Mouse (Mus musculus): ENCODE results near the gene Slc46a1. TPM values are rescaled to one million over a fixed set of nuclear protein-coding genes. Genes with fewer than 3 reads are reported as not detected.

The Slc46a1 gene
- total and polyA plus RNA-seq, 3 experiments = 8.3 to 11.6 TPM; not detected in 1

DNA sequence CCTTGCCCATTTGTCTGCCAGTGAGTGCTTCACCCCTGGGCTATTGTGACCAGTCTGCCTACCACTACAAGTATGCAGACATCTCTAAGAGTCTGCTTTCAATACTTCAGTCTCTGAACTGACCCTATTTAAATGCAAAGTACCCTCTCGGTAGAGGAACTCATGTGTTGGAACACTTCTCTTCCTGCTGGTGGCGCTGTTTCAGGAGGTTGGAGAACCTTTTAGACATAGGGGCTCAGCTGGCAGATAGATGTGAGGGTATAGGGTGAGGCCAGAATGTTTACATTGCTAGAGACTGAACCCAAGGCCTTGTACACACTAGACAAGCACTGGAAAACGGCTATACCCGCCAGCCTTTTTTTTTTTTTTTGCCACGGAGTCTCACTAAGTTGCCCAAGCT is 37.2 kb upstream of the Slc46a1 start:
- Histone ChIP-seq H3K27ac (ENCODE audit: control insufficient read depth, low read depth, low read length) (no peak overlapping the region), H3K4me3 (ENCODE audit: control insufficient read depth in 1 of 2, insufficient read depth in 1 of 2, low read depth in 2 of 2, low read length in 2 of 2) (no peak overlapping the region), H3K4me1 (ENCODE audit: control insufficient read depth in 1 of 2, insufficient read depth in 2 of 2, low read length in 2 of 2) (peaks cover 0 to 5% of the 10 kb centered on the region in 2 experiments; a peak in 2 of 4 replicates), H3K27me3 (ENCODE audit: control insufficient read depth in 1 of 2, insufficient read depth in 2 of 2, low read length in 2 of 2) (peaks cover 1 to 7% of the 10 kb centered on the region in 2 experiments; a peak in 2 of 4 replicates), H3K79me2 (ENCODE audit: control insufficient read depth, insufficient read depth, low read length, poor library complexity) (no peaks in the 10 kb centered on the region), H3K9me3 (replicated peaks; ENCODE audit: insufficient read depth, low read length) (no peaks in the 10 kb centered on the region), H3K36me3 (ENCODE audit: control insufficient read depth in 1 of 2, insufficient read depth in 2 of 2, low read length in 2 of 2) (peaks cover 0 to 5% of the 10 kb centered on the region in 2 experiments; a peak in 1 of 4 replicates), H3K9ac (ENCODE audit: control insufficient read depth, low read depth, low read length, poor library complexity, severe bottlenecking) (no peak overlapping the region)
- peak in 2 of 3 experiments; percentile 29; a peak in 3 of 6 replicates for TF ChIP-seq CTCF (IDR thresholded peaks at IDR 0.05 in 2 of 3, conservative IDR thresholded peaks at IDR 0.05 in 1 of 3; ENCODE audit: control insufficient read depth in 1 of 3, insufficient read depth in 1 of 3, low read depth in 2 of 3, low read length in 3 of 3, poor library complexity in 1 of 3, severe bottlenecking in 1 of 3)
- no peak for TF ChIP-seq ZNF384 (IDR thresholded peaks at IDR 0.05; ENCODE audit: low read depth, low read length)
- TF ChIP-seq MAZ (IDR thresholded peaks at IDR 0.05; ENCODE audit: low read depth, low read length) = no peak
- TF ChIP-seq JUND (IDR thresholded peaks at IDR 0.05; ENCODE audit: low read depth, low read length) = no peak
- no peak for DNase-seq (ENCODE audit: low read depth, low spot score)

DNA sequence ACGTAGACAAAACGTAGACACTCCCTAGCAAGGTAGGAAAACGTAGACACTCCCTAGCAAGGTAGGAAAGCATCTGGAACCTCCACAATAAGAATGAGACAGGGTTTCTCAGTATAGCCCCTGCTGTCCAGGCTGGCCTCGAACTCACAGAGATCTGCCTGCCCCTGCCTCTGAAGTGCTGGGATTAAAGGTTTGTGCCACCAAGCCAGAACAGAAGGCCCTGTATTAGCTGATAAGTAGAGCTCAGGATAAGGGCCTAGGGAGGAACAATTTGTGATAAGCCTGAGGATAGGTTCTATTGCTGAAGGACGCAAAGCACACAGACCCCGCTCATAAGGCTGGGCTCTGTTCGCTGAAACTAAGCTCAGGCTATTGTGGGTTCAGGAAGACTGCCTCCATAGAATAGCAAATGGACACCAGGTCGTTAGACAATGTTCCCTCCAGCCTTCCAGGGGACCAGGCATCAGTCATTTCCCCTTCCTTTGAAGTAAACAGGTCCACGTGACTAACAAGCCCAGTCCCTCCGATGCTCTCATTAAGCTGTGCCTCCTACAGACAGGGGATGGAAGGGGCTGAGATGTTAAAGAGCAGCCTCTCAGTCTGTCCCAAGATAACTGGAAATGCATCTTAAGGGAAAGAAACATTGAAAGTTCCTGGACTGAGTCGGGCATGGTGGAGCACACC is 35.2 kb upstream of the Slc46a1 start:
- Histone ChIP-seq H3K4me3 (ENCODE audit: control insufficient read depth in 1 of 2, insufficient read depth in 1 of 2, low read depth in 2 of 2, low read length in 2 of 2) (peak overlapping the region; percentile 54 to 55), H3K9ac (ENCODE audit: control insufficient read depth, low read depth, low read length, poor library complexity, severe bottlenecking) (peak overlapping the region; percentile 35; the same call in 1 of the 2 replicates), H3K9me3 (replicated peaks; ENCODE audit: insufficient read depth, low read length) (no peaks in the 10 kb centered on the region), H3K27me3 (ENCODE audit: control insufficient read depth in 1 of 2, insufficient read depth in 2 of 2, low read length in 2 of 2) (peaks cover 1 to 2% of the 10 kb centered on the region in 2 experiments; a peak in 1 of 4 replicates), H3K36me3 (ENCODE audit: control insufficient read depth in 1 of 2, insufficient read depth in 2 of 2, low read length in 2 of 2) (peaks cover 0 to 8% of the 10 kb centered on the region in 2 experiments; a peak in 1 of 4 replicates), H3K79me2 (ENCODE audit: control insufficient read depth, insufficient read depth, low read length, poor library complexity) (no peaks in the 10 kb centered on the region), H3K27ac (ENCODE audit: control insufficient read depth, low read depth, low read length) (no peak overlapping the region), H3K4me1 (ENCODE audit: control insufficient read depth in 1 of 2, insufficient read depth in 2 of 2, low read length in 2 of 2) (peaks cover 0 to 16% of the 10 kb centered on the region in 2 experiments; a peak in 2 of 4 replicates)
- DNase-seq (ENCODE audit: low read depth, low spot score) = peak; percentile 93
- TF ChIP-seq USF2 (IDR thresholded peaks at IDR 0.05; ENCODE audit: borderline replicate concordance in 1 of 2, insufficient read depth in 1 of 2, low read depth in 1 of 2, low read length in 2 of 2) = peak in 1 of 2 experiments; percentile 49; a peak in 1 of 4 replicates
- TF ChIP-seq TBP (IDR thresholded peaks at IDR 0.05; ENCODE audit: low read depth, low read length) = peak; percentile 100
- peak; percentile 66 for TF ChIP-seq MXI1 (IDR thresholded peaks at IDR 0.05; ENCODE audit: low read depth, low read length)
- TF ChIP-seq BHLHE40 (IDR thresholded peaks at IDR 0.05; ENCODE audit: borderline replicate concordance, low read depth, low read length) = peak; percentile 54; the same call in 1 of the 2 replicates
- no peak for TF ChIP-seq EP300 (IDR thresholded peaks at IDR 0.05; ENCODE audit: low read depth in 1 of 2, low read length in 2 of 2)
- peak; percentile 89 for TF ChIP-seq USF1 (IDR thresholded peaks at IDR 0.05; ENCODE audit: low read depth, low read length)
- no peak for TF ChIP-seq TAL1 (IDR thresholded peaks at IDR 0.05; ENCODE audit: low read length)
- peak; percentile 98 for TF ChIP-seq MAFK (IDR thresholded peaks at IDR 0.05; ENCODE audit: borderline replicate concordance, low read depth, low read length)
- TF ChIP-seq RAD21 (IDR thresholded peaks at IDR 0.05; ENCODE audit: low read depth, low read length) = no peak
- peak; percentile 12; the same call in 1 of the 2 replicates for TF ChIP-seq HCFC1 (IDR thresholded peaks at IDR 0.05; ENCODE audit: low read depth, low read length)
- TF ChIP-seq MEF2A (IDR thresholded peaks at IDR 0.05; ENCODE audit: extremely low read depth, insufficient replicate concordance, low read depth, low read length, poor library complexity, severe bottlenecking) = no peak
- peak; percentile 67; the same call in 1 of the 2 replicates for TF ChIP-seq KAT2A (conservative IDR thresholded peaks at IDR 0.05; ENCODE audit: low read depth, low read length)
- no peak for TF ChIP-seq E2F4 (IDR thresholded peaks at IDR 0.05; ENCODE audit: borderline replicate concordance, low read depth, low read length)
- TF ChIP-seq ZNF384 (IDR thresholded peaks at IDR 0.05; ENCODE audit: low read depth, low read length) = no peak
- TF ChIP-seq POLR2A (IDR thresholded peaks at IDR 0.05; ENCODE audit: control insufficient read depth in 1 of 2, insufficient read depth in 1 of 2, low read depth in 1 of 2, low read length in 2 of 2, poor library complexity in 1 of 2) = no peak
- TF ChIP-seq JUND (IDR thresholded peaks at IDR 0.05; ENCODE audit: low read depth, low read length) = no peak
- TF ChIP-seq POLR2AphosphoS5 (IDR thresholded peaks at IDR 0.05; ENCODE audit: borderline replicate concordance, low read depth, low read length) = no peak
- TF ChIP-seq ZMIZ1 (IDR thresholded peaks at IDR 0.05; ENCODE audit: low read depth, low read length) = no peak
- no peak for TF ChIP-seq GABPA (IDR thresholded peaks at IDR 0.05; ENCODE audit: low read depth, low read length)
- TF ChIP-seq NRF1 (IDR thresholded peaks at IDR 0.05; ENCODE audit: insufficient read depth, low read depth, low read length, poor library complexity, severe bottlenecking) = peak; percentile 32; the same call in 1 of the 2 replicates
- peak; percentile 78; the same call in 1 of the 2 replicates for TF ChIP-seq ELF1 (IDR thresholded peaks at IDR 0.05; ENCODE audit: low read depth, low read length)
- peak; percentile 78 for TF ChIP-seq GATA1 (IDR thresholded peaks at IDR 0.05; ENCODE audit: low read depth, low read length)
- no peak for TF ChIP-seq POLR2AphosphoS2 (IDR thresholded peaks at IDR 0.05; ENCODE audit: low read length)
- TF ChIP-seq RCOR1 (IDR thresholded peaks at IDR 0.05; ENCODE audit: low read depth, low read length) = no peak
- no peak for TF ChIP-seq UBTF (IDR thresholded peaks at IDR 0.05; ENCODE audit: borderline replicate concordance, insufficient read depth, low read depth, low read length)
- TF ChIP-seq CHD2 (IDR thresholded peaks at IDR 0.05; ENCODE audit: low read length) = no peak
- peak; percentile 83 for TF ChIP-seq MAX (IDR thresholded peaks at IDR 0.05; ENCODE audit: low read length)
